Mouse (Mus musculus): Measurements from ENCODE around the gene Lig4.

- no peak for TF ChIP-seq CTCF (IDR thresholded peaks at IDR 0.05; ENCODE audit: low read depth, low read length)
- TF ChIP-seq POLR2A (IDR thresholded peaks at IDR 0.05; ENCODE audit: borderline replicate concordance, low read depth, low read length), result no peak
Observed at GRCm38 (mm10) chr8:9935574-9935973, 41.9 kb downstream of the Lig4 start.
